Mouse (Mus musculus) liver, postnatal 0 days (tissue): ENCODE measurements at regions not wholly inside any gene's neighbourhood (a gene's known extent, or its start where the extent isn't known, plus 50 kb on each side); places are given as distances from the start of the nearest gene placed in this dataset.

ENCODE experiments used
- CTCF ChIP-seq: sonication (generic); IDR thresholded peaks from 2 replicates; pipeline ENCODE4 v1.5.1; 2016; ENCODE audit warnings: antibody characterized with exemption, low read depth
- EP300 ChIP-seq: IDR thresholded peaks from 2 replicates; pipeline ENCODE4 v1.6.1; 2016; ENCODE audit warnings: antibody characterized with exemption, low read depth, mild to moderate bottlenecking

GRCm38 (mm10) chr13:5724364-5724763 lies 136.9 kb upstream of the Klf6 start:
- TF ChIP-seq CTCF (no peak), EP300 (no peak)
